Mouse (Mus musculus): ENCODE measurements around the gene Sidt2. TPM values are rescaled to one million over a fixed set of nuclear protein-coding genes. Genes with fewer than 3 reads are reported as not detected.

Gene Sidt2
- total RNA-seq, 2 experiments from 2014 or later: 244 TPM

- no peak for DNase-seq (ENCODE audit: low spot score in 2 of 2)
Observed at GRCm38 (mm10) chr9:45917041-45917934, 37.8 kb downstream of the Sidt2 start.

DNA sequence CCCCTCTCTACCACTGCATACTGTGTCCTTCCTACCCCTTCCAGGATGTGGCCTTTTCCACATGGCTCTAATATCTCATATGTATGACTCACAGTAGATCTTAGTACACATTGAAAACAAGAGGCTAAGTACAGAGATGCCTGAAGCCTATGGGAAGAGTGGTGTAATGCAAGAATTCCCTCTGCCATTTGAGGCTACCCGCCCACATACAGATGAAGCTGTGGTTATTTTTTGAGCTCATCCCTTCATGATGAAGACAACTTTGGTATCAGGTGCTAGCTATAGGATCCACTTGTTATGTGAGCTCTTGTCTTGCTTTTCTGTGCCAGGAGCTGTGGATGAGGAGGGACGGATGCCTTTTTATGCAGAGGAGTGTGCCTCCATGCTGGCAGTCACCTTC lies 39.4 kb downstream of the Sidt2 start:
- DNase-seq (ENCODE audit: low spot score in 2 of 2): no peak

GRCm38 (mm10) chr9:45911673-45912072 lies 43.4 kb downstream of the Sidt2 start:
- peak in 1 of 2 experiments; percentile 38 for DNase-seq (ENCODE audit: low spot score in 2 of 2)

GRCm38 (mm10) chr9:45910995-45911394 lies 44.1 kb downstream of the Sidt2 start:
- no peak for DNase-seq (ENCODE audit: low spot score in 2 of 2)

- DNase-seq (ENCODE audit: low spot score in 2 of 2): no peak
Observed at GRCm38 (mm10) chr9:45907078-45907428, 48.0 kb downstream of the Sidt2 start.

- peak; percentile 79 to 81 for DNase-seq (ENCODE audit: low spot score in 2 of 2)
Observed at GRCm38 (mm10) chr9:45906355-45907077, 48.5 kb downstream of the Sidt2 start, which contains the start of the genes Pcsk7 and Rnf214. TSS of gene Pcsk7 (plus strand) at chr9:45906497. TSS of gene Rnf214 (minus strand) at chr9:45906911.

DNA sequence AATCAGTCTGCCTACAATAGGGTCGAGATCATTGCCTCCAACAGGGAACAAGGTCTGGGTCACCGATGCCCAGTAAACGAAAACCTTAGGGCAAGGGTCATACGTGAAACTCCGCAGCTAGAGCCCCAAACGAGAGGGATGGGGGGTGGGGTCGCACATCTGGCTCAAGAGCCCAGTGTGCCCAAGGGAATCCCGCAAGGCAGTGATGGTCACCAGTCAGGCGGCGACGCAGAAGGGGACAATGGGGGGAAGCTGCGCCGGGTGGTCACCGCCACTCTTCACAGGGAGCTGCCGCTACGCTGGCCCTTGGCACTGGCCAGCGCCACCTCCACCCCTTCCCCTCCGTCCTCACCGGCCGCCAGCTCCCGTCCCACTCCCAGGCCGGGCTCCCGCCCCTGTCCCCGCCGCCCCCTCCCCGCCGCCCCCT lies 49.2 kb downstream of the Sidt2 start:
- peak; percentile 12 to 22 for DNase-seq (ENCODE audit: low spot score in 2 of 2)

GRCm38 (mm10) chr9:45905196-45905595 lies 49.9 kb downstream of the Sidt2 start:
- DNase-seq (ENCODE audit: low spot score in 2 of 2): no peak

- DNase-seq (ENCODE audit: low spot score in 2 of 2): no peak
Observed at GRCm38 (mm10) chr9:45893681-45894080, 61.4 kb downstream of the Sidt2 start.

Small RNA genes lying within 50 kb of the gene (microRNA-seq; reads per million reads assigned to microRNA genes)
- not detected for gene Mir7087

Other genes starting within 250 kb of the Sidt2 start
- gene Cep164, start 126.6 kb downstream of the Sidt2 start, total RNA-seq (2021): 10 to 100 TPM; 26.7 to 30.9 TPM
- gene Bace1, start 116.7 kb downstream of the Sidt2 start, total RNA-seq (2021): 10 to 100 TPM; 34.1 to 36.0 TPM
- 10 to 100 TPM; 31.3 to 35.6 TPM for gene Pcsk7, start 48.8 kb downstream of the Sidt2 start, total RNA-seq (2021)
- 10 to 100 TPM; 53.9 to 58.1 TPM for gene Rnf214, start 48.3 kb downstream of the Sidt2 start, total RNA-seq (2021)
- 10 to 100 TPM; 44.1 to 44.3 TPM for gene Tagln, start 19.2 kb downstream of the Sidt2 start, total RNA-seq (2021)
- 100 to 1,000 TPM; 154 to 163 TPM for gene Pafah1b2, start 57.4 kb upstream of the Sidt2 start, total RNA-seq (2021)
- 10 to 100 TPM; 61.9 to 69.3 TPM for gene Sik3, start 57.6 kb upstream of the Sidt2 start, total RNA-seq (2021)

Data from adrenal gland, postnatal 4 days (tissue).